Mouse (Mus musculus): Measurements from ENCODE around the gene Col4a1. TPM values are rescaled to one million over a fixed set of nuclear protein-coding genes. Genes with fewer than 3 reads are reported as not detected.

Col4a1 gene
- polyA plus RNA-seq (2014; fragmentation: Nextera tagmentation; extraction: Ambion mirVana): 30.2 and 133 TPM in 2 replicates

- peaks cover 11% of the 10 kb centered on the region for H3K4me1 ChIP-seq (ENCODE audit: control insufficient read depth, insufficient read depth, low read length)
- H3K27me3 ChIP-seq (ENCODE audit: control insufficient read depth, insufficient read depth, low read length): peaks cover 37% of the 10 kb centered on the region
- peak within 1 kb of the TSS; percentile 55 for H3K4me3 ChIP-seq (ENCODE audit: low read depth, low read length)
- peak within 1 kb of the TSS; percentile 91 for H3K4me2 ChIP-seq (ENCODE audit: low read depth, low read length)
- H3K9ac ChIP-seq (replicated peaks; ENCODE audit: low read depth, low read length): peak within 1 kb of the TSS; percentile 55
- under 1% methylated on average over 63 of the region's 87 CpGs for WGBS
- peak; percentile 72 for ATAC-seq (ENCODE audit: low read depth)
- no peaks in the 10 kb centered on the region for H3K36me3 ChIP-seq (ENCODE audit: control insufficient read depth, insufficient read depth, low read length)
- peak within 1 kb of the TSS; percentile 34; the same call in 1 of the 2 replicates for H3K27ac ChIP-seq (ENCODE audit: low read depth, low read length)
- no peaks in the 10 kb centered on the region for H3K9me3 ChIP-seq (ENCODE audit: control insufficient read depth, low read length)
These were observed at the start of gene Col4a1, which contains the start of gene Col4a2 for GRCm38 (mm10) chr8:11312349-11313175. TSS of gene Col4a1 (minus strand) at chr8:11312826. TSS of gene Col4a2 (plus strand) at chr8:11312805.

- H3K4me1 ChIP-seq (ENCODE audit: control insufficient read depth, insufficient read depth, low read length): peaks cover 15% of the 10 kb centered on the region; the same call in 1 of the 2 replicates
- no peak overlapping the region for H3K27ac ChIP-seq (ENCODE audit: low read depth, low read length)
- no peaks in the 10 kb centered on the region for H3K9me3 ChIP-seq (ENCODE audit: control insufficient read depth, low read length)
- H3K27me3 ChIP-seq (ENCODE audit: control insufficient read depth, insufficient read depth, low read length): no peaks in the 10 kb centered on the region
- no peaks in the 10 kb centered on the region for H3K36me3 ChIP-seq (ENCODE audit: control insufficient read depth, insufficient read depth, low read length)
- H3K4me3 ChIP-seq (ENCODE audit: low read depth, low read length): no peak overlapping the region
- ATAC-seq (ENCODE audit: low read depth): no peak
- WGBS: 70% methylated on average over 9 of the region's 9 CpGs
- no peak overlapping the region for H3K9ac ChIP-seq (replicated peaks; ENCODE audit: low read depth, low read length)
- H3K4me2 ChIP-seq (ENCODE audit: low read depth, low read length): no peak overlapping the region
These were observed 49.1 kb upstream of the Col4a1 start for GRCm38 (mm10) chr8:11361546-11362277.

DNA sequence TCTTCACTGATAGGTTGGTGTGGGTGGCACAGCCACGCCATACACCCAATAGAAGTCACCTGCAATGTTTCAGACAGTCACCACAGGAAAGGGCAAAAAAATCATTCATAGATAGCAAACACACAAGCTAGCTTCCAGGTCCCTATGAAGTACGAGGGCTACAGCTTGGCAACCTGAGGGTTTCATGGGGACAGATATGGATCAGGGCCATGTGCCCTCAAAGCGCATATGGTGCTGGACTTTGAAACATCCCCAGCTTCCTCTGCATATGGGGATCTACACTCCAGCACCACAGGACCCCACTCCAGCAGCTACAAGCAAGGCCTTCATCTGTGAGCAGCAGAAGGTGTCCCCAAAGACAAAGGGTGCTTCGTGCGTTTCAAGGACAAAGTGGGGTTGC lies 47.2 kb upstream of the Col4a1 start:
- ATAC-seq (ENCODE audit: low read depth): no peak
- Histone ChIP-seq H3K4me2 (ENCODE audit: low read depth, low read length) (no peak overlapping the region), H3K9me3 (ENCODE audit: control insufficient read depth, low read length) (no peaks in the 10 kb centered on the region)

DNA sequence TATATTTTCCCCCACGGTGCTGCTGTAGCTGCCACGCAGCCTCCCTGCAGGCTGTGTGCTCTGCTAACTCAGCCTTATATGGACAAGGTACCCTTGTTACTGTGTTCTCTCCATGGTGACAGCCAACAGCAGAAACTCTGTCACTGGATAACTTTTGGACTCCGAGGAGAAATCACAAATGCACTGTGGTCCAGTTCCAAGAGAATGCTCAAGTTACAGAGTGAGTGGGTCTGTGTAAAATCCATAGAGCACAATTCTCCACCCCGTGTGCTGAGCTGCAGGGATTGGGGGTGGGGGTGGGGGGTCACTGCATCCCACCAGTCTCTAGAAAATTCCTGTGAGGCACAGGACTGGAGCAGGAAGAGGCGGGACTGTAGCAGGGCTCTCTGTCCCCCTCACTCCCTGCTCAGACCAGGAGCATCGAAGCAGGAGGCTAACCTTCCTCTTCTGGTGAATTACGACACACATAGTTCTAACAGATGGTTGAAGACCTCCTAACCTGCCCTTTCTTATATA lies 45.4 kb upstream of the Col4a1 start:
- Histone ChIP-seq H3K4me2 (ENCODE audit: low read depth, low read length) (no peak overlapping the region), H3K9me3 (ENCODE audit: control insufficient read depth, low read length) (no peaks in the 10 kb centered on the region), H3K4me1 (ENCODE audit: control insufficient read depth, insufficient read depth, low read length) (peaks cover 7% of the 10 kb centered on the region; the same call in 1 of the 2 replicates), H3K36me3 (ENCODE audit: control insufficient read depth, insufficient read depth, low read length) (no peaks in the 10 kb centered on the region), H3K27me3 (ENCODE audit: control insufficient read depth, insufficient read depth, low read length) (no peaks in the 10 kb centered on the region), H3K4me3 (ENCODE audit: low read depth, low read length) (no peak overlapping the region), H3K27ac (ENCODE audit: low read depth, low read length) (no peak overlapping the region; the same call in 1 of the 2 replicates), H3K9ac (replicated peaks; ENCODE audit: low read depth, low read length) (no peak overlapping the region)
- WGBS: 45% methylated on average over 7 of the region's 7 CpGs
- no peak; the same call in 1 of the 2 replicates for ATAC-seq (ENCODE audit: low read depth)

More for the DNA sequence above, 47.2 kb upstream of the Col4a1 start:
- H3K27ac ChIP-seq (ENCODE audit: low read depth, low read length): no peak overlapping the region
- no peaks in the 10 kb centered on the region for H3K27me3 ChIP-seq (ENCODE audit: control insufficient read depth, insufficient read depth, low read length)
- no peaks in the 10 kb centered on the region for H3K36me3 ChIP-seq (ENCODE audit: control insufficient read depth, insufficient read depth, low read length)
- H3K4me3 ChIP-seq (ENCODE audit: low read depth, low read length): no peak overlapping the region
- H3K4me1 ChIP-seq (ENCODE audit: control insufficient read depth, insufficient read depth, low read length): peaks cover 13% of the 10 kb centered on the region; the same call in 1 of the 2 replicates
- WGBS: 86% methylated on average over 5 of the region's 5 CpGs
- no peak overlapping the region for H3K9ac ChIP-seq (replicated peaks; ENCODE audit: low read depth, low read length)

GRCm38 (mm10) chr8:11356776-11357175 lies 44.1 kb upstream of the Col4a1 start:
- Histone ChIP-seq H3K27ac (ENCODE audit: low read depth, low read length) (no peak overlapping the region), H3K9me3 (ENCODE audit: control insufficient read depth, low read length) (no peaks in the 10 kb centered on the region), H3K9ac (replicated peaks; ENCODE audit: low read depth, low read length) (no peak overlapping the region), H3K36me3 (ENCODE audit: control insufficient read depth, insufficient read depth, low read length) (no peaks in the 10 kb centered on the region), H3K27me3 (ENCODE audit: control insufficient read depth, insufficient read depth, low read length) (no peaks in the 10 kb centered on the region), H3K4me3 (ENCODE audit: low read depth, low read length) (no peak overlapping the region), H3K4me2 (ENCODE audit: low read depth, low read length) (no peak overlapping the region), H3K4me1 (ENCODE audit: control insufficient read depth, insufficient read depth, low read length) (no peaks in the 10 kb centered on the region)
- WGBS: 84% methylated on average over 8 of the region's 8 CpGs
- ATAC-seq (ENCODE audit: low read depth): no peak

GRCm38 (mm10) chr8:11355900-11356299 lies 43.3 kb upstream of the Col4a1 start:
- Histone ChIP-seq H3K9me3 (ENCODE audit: control insufficient read depth, low read length) (no peaks in the 10 kb centered on the region), H3K27me3 (ENCODE audit: control insufficient read depth, insufficient read depth, low read length) (no peaks in the 10 kb centered on the region), H3K27ac (ENCODE audit: low read depth, low read length) (no peak overlapping the region), H3K4me1 (ENCODE audit: control insufficient read depth, insufficient read depth, low read length) (no peaks in the 10 kb centered on the region), H3K36me3 (ENCODE audit: control insufficient read depth, insufficient read depth, low read length) (no peaks in the 10 kb centered on the region), H3K4me3 (ENCODE audit: low read depth, low read length) (no peak overlapping the region), H3K4me2 (ENCODE audit: low read depth, low read length) (no peak overlapping the region), H3K9ac (replicated peaks; ENCODE audit: low read depth, low read length) (no peak overlapping the region)
- WGBS: 96% methylated on average over 3 of the region's 3 CpGs
- ATAC-seq (ENCODE audit: low read depth): no peak

GRCm38 (mm10) chr8:11354800-11355451 lies 42.3 kb upstream of the Col4a1 start:
- no peak for ATAC-seq (ENCODE audit: low read depth)
- H3K27me3 ChIP-seq (ENCODE audit: control insufficient read depth, insufficient read depth, low read length): no peaks in the 10 kb centered on the region
- H3K36me3 ChIP-seq (ENCODE audit: control insufficient read depth, insufficient read depth, low read length): no peaks in the 10 kb centered on the region
- no peak overlapping the region for H3K4me2 ChIP-seq (ENCODE audit: low read depth, low read length)
- no peak overlapping the region for H3K9ac ChIP-seq (replicated peaks; ENCODE audit: low read depth, low read length)
- no peak overlapping the region for H3K27ac ChIP-seq (ENCODE audit: low read depth, low read length)
- no peaks in the 10 kb centered on the region for H3K4me1 ChIP-seq (ENCODE audit: control insufficient read depth, insufficient read depth, low read length)
- H3K4me3 ChIP-seq (ENCODE audit: low read depth, low read length): no peak overlapping the region
- 93% methylated on average over 8 of the region's 8 CpGs for WGBS
- H3K9me3 ChIP-seq (ENCODE audit: control insufficient read depth, low read length): no peaks in the 10 kb centered on the region

DNA sequence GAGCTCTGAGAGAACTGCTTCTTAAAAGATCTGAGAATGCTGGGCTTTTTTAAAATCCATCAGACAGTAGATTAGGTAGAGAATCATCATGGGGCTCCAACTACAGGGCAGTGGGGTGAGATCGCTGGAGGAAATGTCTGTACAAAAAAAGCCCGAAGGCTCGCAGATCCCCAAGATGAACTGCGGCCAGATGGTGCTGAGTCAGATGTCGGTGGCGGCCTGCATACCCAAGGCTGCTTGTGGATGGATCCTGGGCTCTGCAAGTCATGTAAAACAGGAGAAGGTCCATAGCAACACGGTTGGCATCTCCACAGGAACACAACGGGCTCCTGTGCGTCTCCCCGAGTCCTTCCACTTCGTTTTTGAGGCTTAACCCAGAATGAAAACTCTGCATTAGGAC lies 39.9 kb upstream of the Col4a1 start:
- Histone ChIP-seq H3K36me3 (ENCODE audit: control insufficient read depth, insufficient read depth, low read length) (no peaks in the 10 kb centered on the region), H3K4me1 (ENCODE audit: control insufficient read depth, insufficient read depth, low read length) (no peaks in the 10 kb centered on the region), H3K27me3 (ENCODE audit: control insufficient read depth, insufficient read depth, low read length) (no peaks in the 10 kb centered on the region), H3K9me3 (ENCODE audit: control insufficient read depth, low read length) (no peaks in the 10 kb centered on the region), H3K9ac (replicated peaks; ENCODE audit: low read depth, low read length) (no peak overlapping the region), H3K27ac (ENCODE audit: low read depth, low read length) (no peak overlapping the region), H3K4me3 (ENCODE audit: low read depth, low read length) (no peak overlapping the region), H3K4me2 (ENCODE audit: low read depth, low read length) (no peak overlapping the region)
- ATAC-seq (ENCODE audit: low read depth): no peak
- WGBS: 68% methylated on average over 11 of the region's 11 CpGs
